Mouse (Mus musculus): ENCODE data around the gene Vmn2r112. TPM values are rescaled to one million over a fixed set of nuclear protein-coding genes. Genes with fewer than 3 reads are reported as not detected.

The Vmn2r112 gene
- polyA plus RNA-seq (2017; shearing (Covaris generic)): not detected

GRCm38 (mm10) chr17:22600651-22601050 is at the start of gene Vmn2r112:
Vmn2r112 (plus strand) TSS chr17:22600951.

GRCm38 (mm10) chr17:22573382-22573781 is 27.4 kb upstream of the Vmn2r112 start, which contains the start of gene Vmn2r111:
Vmn2r111 (minus strand) TSS chr17:22573482.

Other genes with a start within 250 kb of the Vmn2r112 start
- 15.5 TPM for gene Zfp944, start 239.6 kb upstream of the Vmn2r112 start, polyA plus RNA-seq (2017; shearing (Covaris generic))
- gene Zfp758, start 239.5 kb upstream of the Vmn2r112 start, polyA plus RNA-seq (2017; shearing (Covaris generic)): 22.2 TPM
- gene Zfp946, start 176.7 kb upstream of the Vmn2r112 start, polyA plus RNA-seq (2017; shearing (Covaris generic)): 3.2 TPM
- not detected for gene Vmn2r111, start 27.5 kb upstream of the Vmn2r112 start, polyA plus RNA-seq (2017; shearing (Covaris generic))